Mouse (Mus musculus) limb, embryonic 14.5 days (tissue): ENCODE data around the gene Bcor. TPM values are rescaled to one million over a fixed set of nuclear protein-coding genes. Genes with fewer than 3 reads are reported as not detected.

ENCODE experiments used
- ATAC-seq: fragments of 200-750 bp; cut with Nextera tagmentation; 2 replicates; pipeline ENCODE4 v1.8.0; 2017; ENCODE audit warnings: low read depth, moderate number of reproducible peaks, moderate TSS enrichment; ENCODE audit not compliant: low FRiP score
- DNase-seq: peaks from one replicate; pipeline ENCODE4 v3.0.0-alpha.2; 2015; ENCODE audit warnings: low spot score
- H3K27ac ChIP-seq: fragments of 300-500 bp; sonication (generic); replicated peaks from 2 replicates; pipeline ENCODE4 v1.5.1; 2014; ENCODE audit warnings: low read depth, mild to moderate bottlenecking, low read length, moderate library complexity, mixed read lengths
- H3K27me3 ChIP-seq: fragments of 300-500 bp; sonication (generic); 2 replicates; pipeline ENCODE4 v1.6.1; 2014; ENCODE audit warnings: low read length, mixed read lengths; ENCODE audit not compliant: control insufficient read depth, insufficient read depth
- H3K36me3 ChIP-seq: fragments of 300-500 bp; sonication (generic); 2 replicates; pipeline ENCODE4 v1.6.1; 2014; ENCODE audit warnings: mild to moderate bottlenecking, low read length, moderate library complexity, mixed read lengths; ENCODE audit not compliant: control insufficient read depth, insufficient read depth
- H3K4me1 ChIP-seq: fragments of 300-500 bp; sonication (generic); 2 replicates; pipeline ENCODE4 v1.6.1; 2014; ENCODE audit warnings: antibody characterized with exemption, low read length, mixed read lengths; ENCODE audit not compliant: control insufficient read depth, insufficient read depth
- H3K4me2 ChIP-seq: fragments of 300-500 bp; sonication (generic); replicated peaks from 2 replicates; pipeline ENCODE4 v1.6.1; 2014; ENCODE audit warnings: low read depth, mild to moderate bottlenecking, low read length, moderate library complexity; ENCODE audit not compliant: severe bottlenecking
- H3K4me3 ChIP-seq: fragments of 300-500 bp; sonication (generic); replicated peaks from 2 replicates; pipeline ENCODE4 v1.5.1; 2014; ENCODE audit warnings: low read length
- H3K9ac ChIP-seq: fragments of 300-500 bp; sonication (generic); 2 replicates; pipeline ENCODE4 v1.6.1; 2014; ENCODE audit warnings: mild to moderate bottlenecking, low read depth, low read length, moderate library complexity; ENCODE audit not compliant: severe bottlenecking
- H3K9me3 ChIP-seq: fragments of 300-500 bp; sonication (generic); 2 replicates; pipeline ENCODE4 v1.6.1; 2016; ENCODE audit warnings: low read length; ENCODE audit not compliant: control insufficient read depth
- POLR2A ChIP-seq: fragments of 200-500 bp; IDR thresholded peaks from 2 replicates; pipeline ENCODE4 v1.8.0; 2012; ENCODE audit warnings: inconsistent platforms, mild to moderate bottlenecking, moderate library complexity, borderline replicate concordance; ENCODE audit not compliant: insufficient read depth, insufficient read length; ENCODE audit errors: extremely low read depth
- WGBS: fragments of 180-500 bp; shearing (Covaris S2); extraction: QIAGEN DNeasy Blood & Tissue Kit; methylation state at CpG from one replicate; pipeline ENCODE4 v1.1.7; 2014; 5-methylcytosine and 5-hydroxymethylcytosine counted together
- polyA plus RNA-seq, 2 experiments: library from polyadenylated mRNA; depleted of rRNA in 1 of 2; stranded (reverse) in 1 of 2; unstranded in 1 of 2; fragments of >200 nt; fragmentation: Nextera tagmentation in 1 of 2; extraction: Ambion mirVana in 1 of 2; gene quantifications; 2 replicates each; pipeline versions ENCODE4 v1.2.1 to v1.2.3; 2012 to 2014

Bcor gene
- polyA plus RNA-seq, 2 experiments: 17.0 to 20.0 TPM

DNA sequence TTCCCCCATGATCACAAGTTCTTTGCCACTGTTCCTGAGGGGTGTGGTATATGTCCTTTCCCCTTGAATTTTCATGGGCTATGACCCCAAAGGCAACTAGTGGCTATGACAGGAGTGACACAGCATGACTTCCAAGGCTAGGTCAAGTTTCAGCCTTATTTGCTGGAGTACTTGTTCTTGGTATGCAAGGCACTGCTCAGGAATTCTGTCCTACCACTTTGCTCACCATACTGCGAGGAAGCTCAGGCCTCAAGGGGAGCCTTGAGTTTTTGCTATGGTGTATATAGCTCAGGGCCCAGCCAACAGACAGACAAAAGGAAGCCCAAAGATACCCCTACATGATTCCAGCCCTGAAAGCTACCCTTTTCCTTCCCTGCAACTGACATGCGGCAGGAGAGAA is 13.9 kb downstream of the Bcor start:
- Histone ChIP-seq H3K4me3 (no peak overlapping the region), H3K4me2 (no peak overlapping the region), H3K4me1 (0 out of 2 replicates have a peak, but pooled peaks cover 4% of the 10 kb centered on the region), H3K9me3 (no peaks in the 10 kb centered on the region), H3K27me3 (peaks cover 6% of the 10 kb centered on the region), H3K9ac (no peak overlapping the region), H3K27ac (no peak overlapping the region), H3K36me3 (no peaks in the 10 kb centered on the region)
- TF ChIP-seq POLR2A: no peak
- ATAC-seq (no peak), DNase-seq (no peak)
- WGBS: 52% methylated on average over 2 of the region's 2 CpGs

DNA sequence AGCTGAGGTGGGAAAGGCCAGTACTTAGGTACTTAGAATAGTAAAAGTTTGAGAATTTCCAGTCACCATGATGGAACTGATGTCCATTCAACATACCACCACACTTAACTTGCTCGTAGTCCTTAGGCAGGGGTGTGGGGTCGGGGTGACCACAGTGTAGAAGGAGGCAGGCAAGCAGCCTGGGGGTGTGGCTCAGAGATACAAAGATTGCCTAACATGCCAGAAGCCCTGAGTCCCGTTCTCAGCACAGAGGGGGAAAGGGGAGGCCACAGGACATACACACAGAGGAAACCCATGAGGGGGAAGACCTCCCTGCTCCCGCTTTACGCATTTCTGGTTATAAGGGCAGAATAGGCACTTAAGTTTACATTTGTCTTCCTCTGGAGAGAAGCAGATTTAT is 17.3 kb downstream of the Bcor start:
- no peak for DNase-seq
- H3K9me3 ChIP-seq: no peaks in the 10 kb centered on the region
- ATAC-seq: no peak
- H3K27me3 ChIP-seq: peaks cover 5% of the 10 kb centered on the region; the same call in 1 of the 2 replicates
- TF ChIP-seq POLR2A: no peak
- no peak overlapping the region for H3K4me3 ChIP-seq
- no peak overlapping the region for H3K4me2 ChIP-seq
- 65% methylated on average over 5 of the region's 5 CpGs for WGBS
- no peaks in the 10 kb centered on the region for H3K36me3 ChIP-seq
- H3K27ac ChIP-seq: no peak overlapping the region
- H3K4me1 ChIP-seq: peaks cover 6% of the 10 kb centered on the region
- no peak overlapping the region for H3K9ac ChIP-seq

DNA sequence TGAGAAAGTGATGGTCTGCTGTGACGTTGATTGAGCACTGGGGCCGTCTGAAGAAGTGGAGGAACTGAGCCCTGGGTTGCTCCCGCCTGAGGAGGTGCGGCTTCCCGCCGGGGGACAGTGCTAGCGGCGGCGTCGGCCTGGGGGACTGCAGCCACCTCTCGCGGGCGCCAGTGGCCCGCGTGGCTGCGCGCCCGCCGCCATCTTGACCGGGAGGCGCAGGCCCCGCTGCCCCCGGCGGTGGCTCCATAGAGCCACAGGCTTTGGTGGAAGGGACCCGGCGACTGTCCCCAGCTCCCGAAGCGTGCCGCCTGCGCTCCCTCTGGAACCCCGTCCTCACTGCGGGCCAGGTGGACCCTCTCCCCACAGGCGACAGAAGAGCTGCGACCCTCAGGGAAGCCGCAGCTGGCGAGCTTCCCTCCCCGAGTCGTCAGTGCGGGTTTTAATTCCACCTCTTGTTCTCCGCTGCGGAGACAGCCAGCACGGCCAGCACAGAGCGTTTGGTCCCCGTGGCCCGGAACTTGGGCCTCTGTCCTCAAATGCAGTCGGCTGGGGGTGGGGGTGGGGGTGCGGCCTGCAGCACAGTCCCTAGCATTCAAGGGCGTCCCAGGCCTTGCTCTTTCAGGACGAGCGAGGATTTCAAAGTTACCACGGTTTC is 19.9 kb downstream of the Bcor start:
- no peak for TF ChIP-seq POLR2A
- H3K4me2 ChIP-seq: peak overlapping the region; percentile 56
- no peaks in the 10 kb centered on the region for H3K9me3 ChIP-seq
- peak overlapping the region; percentile 31 for H3K4me3 ChIP-seq
- WGBS: 4% methylated on average over 46 of the region's 51 CpGs
- peaks cover 21% of the 10 kb centered on the region for H3K27me3 ChIP-seq
- DNase-seq (no peak), ATAC-seq (no peak)
- H3K9ac ChIP-seq: peak overlapping the region; percentile 60
- peaks cover 11% of the 10 kb centered on the region for H3K4me1 ChIP-seq
- no peak overlapping the region for H3K27ac ChIP-seq
- H3K36me3 ChIP-seq: no peaks in the 10 kb centered on the region

DNA sequence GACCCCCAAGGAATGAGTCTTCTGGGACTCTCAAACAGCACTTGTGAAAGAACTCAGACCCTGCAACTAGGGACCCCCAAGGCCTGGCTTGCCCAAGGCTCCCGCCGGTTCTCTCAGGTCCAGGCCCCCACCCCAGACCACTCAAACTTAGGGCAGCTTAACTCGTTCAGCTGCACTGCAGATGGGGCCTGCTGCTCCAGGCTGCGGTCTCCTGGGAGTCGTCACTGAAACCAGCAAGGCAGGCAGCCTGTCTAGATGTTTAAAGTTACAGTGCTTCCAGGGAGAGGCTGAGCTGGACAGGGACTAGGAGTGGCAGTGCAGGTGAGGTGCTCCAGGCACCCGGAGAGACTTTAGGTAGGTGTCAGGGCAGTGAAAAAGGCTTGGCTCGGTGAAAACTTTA is 21.9 kb downstream of the Bcor start:
- peaks cover 21% of the 10 kb centered on the region for H3K27me3 ChIP-seq
- no peak overlapping the region for H3K4me3 ChIP-seq
- WGBS: 14% methylated on average over 7 of the region's 7 CpGs
- no peak for TF ChIP-seq POLR2A
- peaks cover 16% of the 10 kb centered on the region for H3K4me1 ChIP-seq
- no peaks in the 10 kb centered on the region for H3K36me3 ChIP-seq
- H3K9me3 ChIP-seq: no peaks in the 10 kb centered on the region
- no peak overlapping the region for H3K27ac ChIP-seq
- H3K4me2 ChIP-seq: no peak overlapping the region
- no peak for DNase-seq
- ATAC-seq: no peak
- H3K9ac ChIP-seq: no peak overlapping the region

DNA sequence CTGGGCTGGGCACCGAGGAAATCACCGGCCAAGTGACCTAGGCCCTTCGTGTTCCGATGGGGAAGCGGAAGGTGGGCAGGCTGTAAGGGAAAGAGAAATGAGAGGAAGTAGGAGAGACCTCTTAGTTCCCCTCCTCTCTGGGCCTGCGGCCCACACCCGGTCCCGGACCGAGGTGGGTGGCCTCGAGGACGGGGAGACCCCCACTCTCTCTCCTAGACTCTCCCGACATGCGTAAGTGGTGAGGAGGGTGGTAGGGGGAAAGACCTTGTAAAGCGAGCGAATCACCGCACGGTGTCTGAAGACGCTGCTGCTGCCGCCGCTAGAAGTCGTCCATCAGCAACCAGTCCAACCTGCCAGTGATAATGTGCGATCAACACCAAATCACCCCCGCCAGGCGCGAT is 23.0 kb downstream of the Bcor start:
- H3K9me3 ChIP-seq: no peaks in the 10 kb centered on the region
- H3K4me3 ChIP-seq: peak overlapping the region; percentile 37
- H3K27ac ChIP-seq: peak overlapping the region; percentile 48; the same call in 1 of the 2 replicates
- 5% methylated on average over 24 of the region's 25 CpGs for WGBS
- ATAC-seq: no peak
- TF ChIP-seq POLR2A: no peak
- no peaks in the 10 kb centered on the region for H3K36me3 ChIP-seq
- peak overlapping the region; percentile 73 for H3K4me2 ChIP-seq
- peaks cover 19% of the 10 kb centered on the region for H3K4me1 ChIP-seq
- H3K27me3 ChIP-seq: peaks cover 26% of the 10 kb centered on the region
- no peak for DNase-seq
- H3K9ac ChIP-seq: peak overlapping the region; percentile 41
